Mouse (Mus musculus) C2C12 (cell line): ENCODE data around the gene Zbtb21. TPM values are rescaled to one million over a fixed set of nuclear protein-coding genes. Genes with fewer than 3 reads are reported as not detected.

Experiments used
- H3K27me3 ChIP-seq: one replicate; pipeline ENCODE4 v1.6.1; 2011; ENCODE audit not compliant: control insufficient read depth, insufficient read depth, insufficient read length
- H3K36me3 ChIP-seq: one replicate; pipeline ENCODE4 v1.6.1; 2011; ENCODE audit not compliant: control insufficient read depth, insufficient read depth
- H3K4me3 ChIP-seq: one replicate; pipeline ENCODE4 v1.5.1; 2011; ENCODE audit warnings: mild to moderate bottlenecking, control low read depth; ENCODE audit not compliant: poor library complexity, insufficient read depth, severe bottlenecking
- H3K79me2 ChIP-seq: one replicate; pipeline ENCODE4 v1.6.1; 2011; ENCODE audit not compliant: control insufficient read depth, insufficient read depth
- H3K79me3 ChIP-seq: one replicate; pipeline ENCODE4 v1.6.1; 2011; ENCODE audit warnings: low read depth, control low read depth
- H3ac ChIP-seq: one replicate; pipeline ENCODE3; 2011; ENCODE audit warnings: low read depth; ENCODE audit not compliant: control insufficient read depth, insufficient read length
- CEBPB ChIP-seq: IDR thresholded peaks from one replicate; pipeline ENCODE4 v1.6.1; 2011; ENCODE audit warnings: low read depth, mild to moderate bottlenecking, control low read depth, moderate library complexity
- CTCF ChIP-seq: IDR thresholded peaks from one replicate; pipeline ENCODE4 v1.5.1; 2011; ENCODE audit not compliant: control insufficient read depth, insufficient read depth, insufficient read length
- FOSL1 ChIP-seq: IDR thresholded peaks from one replicate; pipeline ENCODE4 v1.8.0; 2011; ENCODE audit warnings: mild to moderate bottlenecking, low read length; ENCODE audit not compliant: poor library complexity, insufficient read depth, severe bottlenecking
- MAX ChIP-seq: IDR thresholded peaks from one replicate; pipeline ENCODE4 v1.6.1; 2011; ENCODE audit warnings: mild to moderate bottlenecking, control low read depth
- MYOD1 ChIP-seq: IDR thresholded peaks from one replicate; pipeline ENCODE4 v1.6.1; 2011; ENCODE audit warnings: low read depth; ENCODE audit not compliant: control insufficient read depth, insufficient read length
- MYOG ChIP-seq: IDR thresholded peaks from one replicate; pipeline ENCODE4 v1.6.1; 2011; ENCODE audit not compliant: control insufficient read depth, insufficient read length; ENCODE audit errors: extremely low read depth
- USF1 ChIP-seq: IDR thresholded peaks from one replicate; pipeline ENCODE4 v1.6.1; 2011; ENCODE audit warnings: low read depth, mild to moderate bottlenecking, control low read depth, moderate library complexity
- polyA plus RNA-seq: library from polyadenylated mRNA; unstranded; fragments of >200 nt; fragmentation: generic; extraction: Trizol; gene quantifications from one replicate; pipeline ENCODE4 v1.2.1, GENCODE M21; 2012; ENCODE audit warnings: missing spikeins

The Zbtb21 gene
- polyA plus RNA-seq, 1 experiment = 11.5 TPM

GRCm38 (mm10) chr16:97961381-97962150 is 856 bp downstream of the Zbtb21 start:
- Histone ChIP-seq H3K36me3 (peaks cover 7% of the 10 kb centered on the region), H3K4me3 (peak overlapping the region; percentile 72), H3K27me3 (no peaks in the 10 kb centered on the region), H3K79me2 (peaks cover 45% of the 10 kb centered on the region), H3K79me3 (peaks cover 28% of the 10 kb centered on the region), H3ac (peak overlapping the region; percentile 65)
- no peak for TF ChIP-seq USF1
- no peak for TF ChIP-seq FOSL1
- no peak for TF ChIP-seq MYOD1
- no peak for TF ChIP-seq MAX
- no peak for TF ChIP-seq CEBPB
- TF ChIP-seq CTCF = no peak
- TF ChIP-seq MYOG = no peak

GRCm38 (mm10) chr16:97960348-97960747 is 2.1 kb downstream of the Zbtb21 start:
- Histone ChIP-seq H3K79me2 (peaks cover 45% of the 10 kb centered on the region), H3K79me3 (peaks cover 34% of the 10 kb centered on the region), H3ac (no peak overlapping the region), H3K36me3 (peaks cover 19% of the 10 kb centered on the region), H3K27me3 (no peaks in the 10 kb centered on the region), H3K4me3 (no peak overlapping the region)
- TF ChIP-seq CTCF (no peak), MYOG (no peak), MYOD1 (no peak), MAX (no peak), CEBPB (no peak), USF1 (no peak), FOSL1 (no peak)

GRCm38 (mm10) chr16:97958401-97958973 is 3.9 kb downstream of the Zbtb21 start:
- TF ChIP-seq CTCF (no peak), CEBPB (no peak), FOSL1 (no peak), USF1 (no peak), MAX (no peak), MYOD1 (no peak), MYOG (no peak)
- H3K79me2 ChIP-seq = peaks cover 59% of the 10 kb centered on the region
- no peaks in the 10 kb centered on the region for H3K27me3 ChIP-seq
- H3K36me3 ChIP-seq = peaks cover 30% of the 10 kb centered on the region
- no peak overlapping the region for H3K4me3 ChIP-seq
- peaks cover 38% of the 10 kb centered on the region for H3K79me3 ChIP-seq
- no peak overlapping the region for H3ac ChIP-seq

GRCm38 (mm10) chr16:97957626-97958025 is 4.8 kb downstream of the Zbtb21 start:
- peaks cover 38% of the 10 kb centered on the region for H3K79me3 ChIP-seq
- H3K79me2 ChIP-seq = peaks cover 59% of the 10 kb centered on the region
- H3K36me3 ChIP-seq = peaks cover 37% of the 10 kb centered on the region
- H3K27me3 ChIP-seq = no peaks in the 10 kb centered on the region
- no peak overlapping the region for H3K4me3 ChIP-seq
- TF ChIP-seq MYOD1 (no peak), FOSL1 (no peak), CTCF (no peak), MAX (no peak), USF1 (no peak), MYOG (no peak), CEBPB (no peak)
- no peak overlapping the region for H3ac ChIP-seq

DNA sequence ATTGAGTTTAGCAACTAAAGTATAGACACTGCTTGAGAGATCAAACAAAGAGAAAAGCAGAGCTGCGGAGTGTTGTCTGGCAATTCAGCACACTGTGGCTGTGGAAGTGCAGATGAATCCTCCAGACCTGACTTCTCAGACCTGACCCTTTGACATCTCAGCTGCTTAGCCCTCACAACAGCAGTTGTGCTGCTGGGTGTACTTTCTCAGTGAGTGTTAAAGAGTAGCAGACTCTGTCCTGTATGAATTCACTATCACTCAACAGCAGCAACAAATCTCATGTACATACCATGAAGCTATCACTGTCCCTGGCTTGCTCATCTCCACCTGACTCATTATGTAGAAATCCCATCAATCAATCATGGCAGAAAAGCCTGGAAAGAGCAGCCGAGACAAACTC is 6.4 kb downstream of the Zbtb21 start:
- peaks cover 33% of the 10 kb centered on the region for H3K79me3 ChIP-seq
- no peak for TF ChIP-seq MYOD1
- no peak for TF ChIP-seq USF1
- TF ChIP-seq FOSL1 = no peak
- TF ChIP-seq CTCF = no peak
- TF ChIP-seq MYOG = no peak
- no peak for TF ChIP-seq CEBPB
- no peak for TF ChIP-seq MAX
- no peak overlapping the region for H3ac ChIP-seq
- H3K36me3 ChIP-seq = peaks cover 50% of the 10 kb centered on the region
- no peak overlapping the region for H3K4me3 ChIP-seq
- H3K79me2 ChIP-seq = peaks cover 50% of the 10 kb centered on the region
- H3K27me3 ChIP-seq = no peaks in the 10 kb centered on the region
